Mouse (Mus musculus): ENCODE results near the gene Rdm1. TPM values are rescaled to one million over a fixed set of nuclear protein-coding genes. Genes with fewer than 3 reads are reported as not detected.
A peak's percentile ranks its signal among the peaks of the same experiment; 100 is the strongest.
"Not testable (repeated sequence)": the region's sequence is repeated elsewhere in the genome, so short reads cannot be mapped to it uniquely, and the experiment has no call there.

The Rdm1 gene
- polyA plus RNA-seq, 1 experiment from 2014 or later = 21.7 TPM

- WGBS = 34% methylated on average over 5 of the region's 5 CpGs
- no peak overlapping the region for H3K27ac ChIP-seq (ENCODE audit: low read depth, low read length)
- H3K36me3 ChIP-seq (ENCODE audit: control insufficient read depth, insufficient read depth, low read length) = no peaks in the 10 kb centered on the region
- H3K9ac ChIP-seq (ENCODE audit: low read depth, low read length) = no peak overlapping the region
- no peaks in the 10 kb centered on the region for H3K4me1 ChIP-seq (ENCODE audit: control insufficient read depth, insufficient read depth, low read depth, low read length)
- no peak for ATAC-seq
- no peaks in the 10 kb centered on the region for H3K27me3 ChIP-seq (replicated peaks; ENCODE audit: control insufficient read depth, insufficient read depth, low read length)
- no peak overlapping the region for H3K4me3 ChIP-seq (ENCODE audit: low read length)
- no peak overlapping the region for H3K4me2 ChIP-seq (ENCODE audit: low read length)
- no peaks in the 10 kb centered on the region for H3K9me3 ChIP-seq (ENCODE audit: control insufficient read depth, low read length)
Observed at GRCm38 (mm10) chr11:101589444-101589843, 37.6 kb upstream of the Rdm1 start.

GRCm38 (mm10) chr11:101589989-101590624 is 36.9 kb upstream of the Rdm1 start:
- no peak overlapping the region for H3K4me3 ChIP-seq (ENCODE audit: low read length)
- no peaks in the 10 kb centered on the region for H3K36me3 ChIP-seq (ENCODE audit: control insufficient read depth, insufficient read depth, low read length)
- H3K4me2 ChIP-seq (ENCODE audit: low read length) = no peak overlapping the region
- H3K27ac ChIP-seq (ENCODE audit: low read depth, low read length) = no peak overlapping the region
- no peaks in the 10 kb centered on the region for H3K9me3 ChIP-seq (ENCODE audit: control insufficient read depth, low read length)
- H3K27me3 ChIP-seq (replicated peaks; ENCODE audit: control insufficient read depth, insufficient read depth, low read length) = no peaks in the 10 kb centered on the region
- 77% methylated on average over 12 of the region's 12 CpGs for WGBS
- H3K9ac ChIP-seq (ENCODE audit: low read depth, low read length) = no peak overlapping the region
- H3K4me1 ChIP-seq (ENCODE audit: control insufficient read depth, insufficient read depth, low read depth, low read length) = no peaks in the 10 kb centered on the region
- ATAC-seq = no peak

- no peak within 1 kb of the TSS for H3K9ac ChIP-seq (ENCODE audit: low read depth, low read length)
- H3K4me2 ChIP-seq (ENCODE audit: low read length) = no peak within 1 kb of the TSS
- H3K27ac ChIP-seq (ENCODE audit: low read depth, low read length) = no peak within 1 kb of the TSS
- H3K36me3 ChIP-seq (ENCODE audit: control insufficient read depth, insufficient read depth, low read length) = no peaks in the 10 kb centered on the region
- H3K4me1 ChIP-seq (ENCODE audit: control insufficient read depth, insufficient read depth, low read depth, low read length) = no peaks in the 10 kb centered on the region
- no peaks in the 10 kb centered on the region; the same call in 1 of the 2 replicates for H3K27me3 ChIP-seq (replicated peaks; ENCODE audit: control insufficient read depth, insufficient read depth, low read length)
- no peak for ATAC-seq
- no peaks in the 10 kb centered on the region for H3K9me3 ChIP-seq (ENCODE audit: control insufficient read depth, low read length)
- 78% methylated on average over 6 of the region's 6 CpGs for WGBS
- H3K4me3 ChIP-seq (ENCODE audit: low read length) = no peak within 1 kb of the TSS
Observed at GRCm38 (mm10) chr11:101599156-101599555, 27.8 kb upstream of the Rdm1 start, which contains the start of gene Gm11634. TSS of gene Gm11634 (minus strand) at chr11:101599256.

DNA sequence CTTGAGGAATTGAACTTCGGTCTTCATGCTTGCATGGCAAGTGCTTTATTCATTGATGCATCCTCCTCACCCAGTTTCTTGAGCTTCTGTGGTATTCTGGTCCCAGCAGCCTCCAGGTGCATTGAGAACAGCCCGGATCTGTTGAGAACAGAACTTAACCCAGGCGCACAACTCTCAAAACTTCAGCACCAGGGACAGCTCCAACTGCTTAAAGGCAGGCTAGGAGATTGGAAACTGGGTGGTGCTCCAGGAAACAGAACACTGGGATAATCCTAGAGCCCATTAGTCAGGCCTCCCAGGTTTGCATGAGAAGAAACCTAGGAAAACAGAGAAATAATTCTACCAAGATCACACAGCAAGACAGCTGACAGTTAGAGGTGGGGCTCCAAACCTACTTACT is 24.5 kb upstream of the Rdm1 start:
- Histone ChIP-seq H3K27me3 (replicated peaks; ENCODE audit: control insufficient read depth, insufficient read depth, low read length) (no peaks in the 10 kb centered on the region; the same call in 1 of the 2 replicates), H3K4me2 (ENCODE audit: low read length) (no peak overlapping the region), H3K9ac (ENCODE audit: low read depth, low read length) (no peak overlapping the region), H3K36me3 (ENCODE audit: control insufficient read depth, insufficient read depth, low read length) (no peaks in the 10 kb centered on the region), H3K27ac (ENCODE audit: low read depth, low read length) (no peak overlapping the region), H3K4me3 (ENCODE audit: low read length) (no peak overlapping the region), H3K4me1 (ENCODE audit: control insufficient read depth, insufficient read depth, low read depth, low read length) (no peaks in the 10 kb centered on the region), H3K9me3 (ENCODE audit: control insufficient read depth, low read length) (no peaks in the 10 kb centered on the region)
- WGBS = 17% methylated on average over 3 of the region's 3 CpGs
- no peak for ATAC-seq

DNA sequence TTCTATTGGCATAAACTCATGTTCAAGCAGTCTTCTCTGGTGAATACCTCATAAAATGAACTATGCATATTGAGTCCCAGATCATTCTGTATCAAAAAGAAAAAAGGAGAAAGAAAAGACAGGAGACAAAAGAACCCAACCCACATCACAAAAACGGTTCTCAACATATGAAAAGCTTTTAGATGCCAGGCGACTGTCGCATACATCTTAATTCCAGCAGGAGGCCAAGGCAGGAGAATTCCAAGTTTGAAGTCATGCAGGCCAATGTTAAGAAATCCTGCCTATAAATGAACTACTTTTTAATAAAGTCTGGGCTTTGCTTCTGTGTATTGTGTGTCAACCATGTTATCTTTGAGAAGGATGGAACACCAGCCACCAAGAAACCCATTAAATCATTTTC is 22.9 kb upstream of the Rdm1 start:
- Histone ChIP-seq H3K4me3 (ENCODE audit: low read length) (peak overlapping the region; percentile 37), H3K27me3 (replicated peaks; ENCODE audit: control insufficient read depth, insufficient read depth, low read length) (no peaks in the 10 kb centered on the region; the same call in 1 of the 2 replicates), H3K9ac (ENCODE audit: low read depth, low read length) (peak overlapping the region; percentile 44; the same call in 1 of the 2 replicates), H3K27ac (ENCODE audit: low read depth, low read length) (no peak overlapping the region), H3K4me1 (ENCODE audit: control insufficient read depth, insufficient read depth, low read depth, low read length) (no peaks in the 10 kb centered on the region), H3K9me3 (ENCODE audit: control insufficient read depth, low read length) (no peaks in the 10 kb centered on the region), H3K4me2 (ENCODE audit: low read length) (peak overlapping the region; percentile 55), H3K36me3 (ENCODE audit: control insufficient read depth, insufficient read depth, low read length) (no peaks in the 10 kb centered on the region)
- no peak; the same call in 1 of the 2 replicates for ATAC-seq
- 3% methylated on average over 3 of the region's 3 CpGs for WGBS

GRCm38 (mm10) chr11:101604531-101605453 is 22.2 kb upstream of the Rdm1 start:
- ATAC-seq = peak; percentile 85
- 1% methylated on average over 30 of the region's 30 CpGs for WGBS

GRCm38 (mm10) chr11:101607134-101607533 is 19.9 kb upstream of the Rdm1 start:
- not testable (repeated sequence) for H3K4me3 ChIP-seq (ENCODE audit: low read length); H3K9me3 ChIP-seq (ENCODE audit: control insufficient read depth, low read length); H3K27ac ChIP-seq (ENCODE audit: low read depth, low read length); H3K36me3 ChIP-seq (ENCODE audit: control insufficient read depth, insufficient read depth, low read length); H3K4me2 ChIP-seq (ENCODE audit: low read length); H3K27me3 ChIP-seq (replicated peaks; ENCODE audit: control insufficient read depth, insufficient read depth, low read length); H3K4me1 ChIP-seq (ENCODE audit: control insufficient read depth, insufficient read depth, low read depth, low read length); ATAC-seq; H3K9ac ChIP-seq (ENCODE audit: low read depth, low read length)
- 93% methylated on average over 4 of the region's 4 CpGs for WGBS

More at GRCm38 (mm10) chr11:101604531-101605453, 22.2 kb upstream of the Rdm1 start:
- not testable (repeated sequence) for H3K4me1 ChIP-seq (ENCODE audit: control insufficient read depth, insufficient read depth, low read depth, low read length); H3K36me3 ChIP-seq (ENCODE audit: control insufficient read depth, insufficient read depth, low read length); H3K27me3 ChIP-seq (replicated peaks; ENCODE audit: control insufficient read depth, insufficient read depth, low read length); H3K9me3 ChIP-seq (ENCODE audit: control insufficient read depth, low read length)
- Histone ChIP-seq H3K4me3 (ENCODE audit: low read length) (peak overlapping the region; percentile 37), H3K4me2 (ENCODE audit: low read length) (peak overlapping the region; percentile 55), H3K9ac (ENCODE audit: low read depth, low read length) (peak overlapping the region; percentile 44; the same call in 1 of the 2 replicates), H3K27ac (ENCODE audit: low read depth, low read length) (peak overlapping the region; percentile 3; the same call in 1 of the 2 replicates)

GRCm38 (mm10) chr11:101610445-101610844 is 16.6 kb upstream of the Rdm1 start:
- no peaks in the 10 kb centered on the region for H3K36me3 ChIP-seq (ENCODE audit: control insufficient read depth, insufficient read depth, low read length)
- H3K4me2 ChIP-seq (ENCODE audit: low read length) = no peak overlapping the region
- no peak overlapping the region for H3K27ac ChIP-seq (ENCODE audit: low read depth, low read length)
- 40% methylated on average over 11 of the region's 11 CpGs for WGBS
- H3K9me3 ChIP-seq (ENCODE audit: control insufficient read depth, low read length) = no peaks in the 10 kb centered on the region
- no peaks in the 10 kb centered on the region for H3K27me3 ChIP-seq (replicated peaks; ENCODE audit: control insufficient read depth, insufficient read depth, low read length)
- no peak overlapping the region for H3K9ac ChIP-seq (ENCODE audit: low read depth, low read length)
- H3K4me3 ChIP-seq (ENCODE audit: low read length) = no peak overlapping the region
- no peak for ATAC-seq
- no peaks in the 10 kb centered on the region for H3K4me1 ChIP-seq (ENCODE audit: control insufficient read depth, insufficient read depth, low read depth, low read length)

GRCm38 (mm10) chr11:101613596-101613995 is 13.4 kb upstream of the Rdm1 start:
- no peak for ATAC-seq
- 84% methylated on average over 6 of the region's 6 CpGs for WGBS
- Histone ChIP-seq H3K36me3 (ENCODE audit: control insufficient read depth, insufficient read depth, low read length) (no peaks in the 10 kb centered on the region), H3K4me1 (ENCODE audit: control insufficient read depth, insufficient read depth, low read depth, low read length) (peaks cover 12% of the 10 kb centered on the region), H3K4me2 (ENCODE audit: low read length) (no peak overlapping the region), H3K4me3 (ENCODE audit: low read length) (no peak overlapping the region), H3K27ac (ENCODE audit: low read depth, low read length) (no peak overlapping the region), H3K27me3 (replicated peaks; ENCODE audit: control insufficient read depth, insufficient read depth, low read length) (no peaks in the 10 kb centered on the region), H3K9ac (ENCODE audit: low read depth, low read length) (no peak overlapping the region), H3K9me3 (ENCODE audit: control insufficient read depth, low read length) (no peaks in the 10 kb centered on the region)
